ENCODE assay signal across 12 mouse cellular contexts in genomic region chr12:64550915-64551570, GRCm38 (mm10).
DNase-seq lines count a peak whose midpoint lies in the region; ATAC-seq and TF ChIP-seq lines count a peak whose summit lies in the region.
"Had no signal": no experiment of that assay in that cellular context is flagged by ENCODE, and none has a peak within 500 bp of the region (broad histone marks: within the 10 kb centered on the region; RNA-seq: fewer than 3 reads in every experiment).

No protein-coding gene starts in this region.

- no peaks in the 10 kb centered on the region for H3K27me3 ChIP-seq in forebrain, embryonic 16.5 days (replicated peaks; ENCODE audit: control insufficient read depth, insufficient read depth, low read length)
- no peaks in the 10 kb centered on the region for H3K27me3 ChIP-seq in midbrain, embryonic 15.5 days (replicated peaks)
- H3K27me3 ChIP-seq: embryonic facial prominence, embryonic 12.5 days; intestine, embryonic 15.5 days; limb, embryonic 13.5 days had no signal

- no peaks in the 10 kb centered on the region for H3K36me3 ChIP-seq in forebrain, embryonic 16.5 days (ENCODE audit: control insufficient read depth, insufficient read depth)
- no peaks in the 10 kb centered on the region for H3K36me3 ChIP-seq in midbrain, embryonic 15.5 days (replicated peaks)
- H3K36me3 ChIP-seq: embryonic facial prominence, embryonic 12.5 days; intestine, embryonic 15.5 days; limb, embryonic 13.5 days had no signal

- TF ChIP-seq CTCF in brain, embryonic 14.5 days (IDR thresholded peaks at IDR 0.05; ENCODE audit: borderline replicate concordance, extremely low read depth, insufficient read depth, insufficient read length), result no peak

- TF ChIP-seq POLR2A in brain, embryonic 14.5 days (IDR thresholded peaks at IDR 0.05; ENCODE audit: borderline replicate concordance, extremely low read depth, insufficient read depth, insufficient read length, poor library complexity, severe bottlenecking), result no peak

- ATAC-seq in forebrain, embryonic 16.5 days, result peak; percentile 67; the same call in 1 of the 2 replicates
- ATAC-seq in midbrain, embryonic 15.5 days (replicated peaks), result peak; percentile 80; the same call in 1 of the 2 replicates
- ATAC-seq: intestine, embryonic 15.5 days had no signal

- no peak overlapping the region for H3K4me3 ChIP-seq in forebrain, embryonic 16.5 days (replicated peaks; ENCODE audit: low read length)
- no peak overlapping the region for H3K4me3 ChIP-seq in midbrain, embryonic 15.5 days
- H3K4me3 ChIP-seq: embryonic facial prominence, embryonic 12.5 days; intestine, embryonic 15.5 days; limb, embryonic 13.5 days had no signal

- WGBS in forebrain, embryonic 16.5 days, result 11% methylated on average over 2 of the region's 2 CpGs
- 7% methylated on average over 2 of the region's 2 CpGs for WGBS in midbrain, embryonic 15.5 days

- DNase-seq in Muller cell, postnatal 12 days (ENCODE audit: inconsistent ontology term), result peak; percentile 2
- peak; percentile 70 for DNase-seq in brain, embryonic 14.5 days (ENCODE audit: low read depth)
- no peak for DNase-seq in heart, postnatal 25 days (ENCODE audit: low spot score)
- no peak for DNase-seq in spleen, postnatal 36 days (ENCODE audit: low spot score in 2 of 2)
- DNase-seq in liver, result no peak
- DNase-seq: thymus, postnatal 4 days had no signal

- no peaks in the 10 kb centered on the region for H3K9me3 ChIP-seq in forebrain, embryonic 16.5 days (ENCODE audit: control insufficient read depth, low read length)
- no peaks in the 10 kb centered on the region for H3K9me3 ChIP-seq in midbrain, embryonic 15.5 days
- H3K9me3 ChIP-seq: embryonic facial prominence, embryonic 12.5 days; intestine, embryonic 15.5 days; limb, embryonic 13.5 days had no signal

- no peaks in the 10 kb centered on the region for H3K4me1 ChIP-seq in forebrain, embryonic 16.5 days (replicated peaks; ENCODE audit: control insufficient read depth, insufficient read depth, low read length)
- H3K4me1 ChIP-seq in midbrain, embryonic 15.5 days, result no peaks in the 10 kb centered on the region
- H3K4me1 ChIP-seq: embryonic facial prominence, embryonic 12.5 days; intestine, embryonic 15.5 days; limb, embryonic 13.5 days had no signal

- H3K4me2 ChIP-seq in forebrain, embryonic 16.5 days (ENCODE audit: low read length), result no peak overlapping the region
- no peak overlapping the region for H3K4me2 ChIP-seq in midbrain, embryonic 15.5 days
- H3K4me2 ChIP-seq: embryonic facial prominence, embryonic 12.5 days; heart, embryonic 11.5 days; intestine, embryonic 15.5 days; limb, embryonic 13.5 days had no signal

- H3K9ac ChIP-seq in forebrain, embryonic 16.5 days (replicated peaks; ENCODE audit: low read depth, low read length), result no peak overlapping the region
- no peak overlapping the region for H3K9ac ChIP-seq in midbrain, embryonic 15.5 days
- H3K9ac ChIP-seq: embryonic facial prominence, embryonic 12.5 days; intestine, embryonic 15.5 days; limb, embryonic 13.5 days had no signal

- no peak overlapping the region for H3K27ac ChIP-seq in forebrain, embryonic 16.5 days (ENCODE audit: low read length)
- no peak overlapping the region for H3K27ac ChIP-seq in midbrain, embryonic 15.5 days
- H3K27ac ChIP-seq: embryonic facial prominence, embryonic 12.5 days; intestine, embryonic 15.5 days; limb, embryonic 13.5 days had no signal

- intact Hi-C loops in heart, postnatal 25 days (cut with DNase I), result no loop called here

Comparison
In these comparisons a context has a peak if more than half of its experiments do, and no peak if none do; other contexts are left out.
1. DNase-seq: peak in Muller cell, postnatal 12 days (single experiment) and brain, embryonic 14.5 days (single experiment); none in heart, postnatal 25 days (single experiment), spleen, postnatal 36 days (0 of 2) and liver (single experiment).